ENCODE assay signal across 11 mouse cellular contexts in genomic region chr2:104218588-104219065, GRCm38 (mm10).
DNase-seq lines count a peak whose midpoint lies in the region; ATAC-seq and TF ChIP-seq lines count a peak whose summit lies in the region.
"Had no signal": no experiment of that assay in that cellular context is flagged by ENCODE, and none has a peak within 500 bp of the region (broad histone marks: within the 10 kb centered on the region; RNA-seq: fewer than 3 reads in every experiment).

No protein-coding gene starts in this region.

- ATAC-seq in forebrain, postnatal 0 days: peak; percentile 87

- 68% methylated on average over 9 of the region's 9 CpGs for WGBS in embryonic facial prominence, embryonic 10.5 days
- 26% methylated on average over 9 of the region's 9 CpGs for WGBS in forebrain, postnatal 0 days

- no peak overlapping the region for H3K4me2 ChIP-seq in forebrain, postnatal 0 days (ENCODE audit: low read depth)
- H3K4me2 ChIP-seq: liver, embryonic 13.5 days had no signal

- TF ChIP-seq CTCF in forebrain, postnatal 0 days (IDR thresholded peaks at IDR 0.05; ENCODE audit: low read depth): no peak

- no peak overlapping the region for H3K9ac ChIP-seq in forebrain, postnatal 0 days
- H3K9ac ChIP-seq: liver, embryonic 13.5 days had no signal

- H3K4me1 ChIP-seq in embryonic facial prominence, embryonic 10.5 days: peaks cover 37% of the 10 kb centered on the region
- H3K4me1 ChIP-seq in forebrain, postnatal 0 days (ENCODE audit: insufficient read depth): peaks cover 6% of the 10 kb centered on the region; the same call in 1 of the 2 replicates
- H3K4me1 ChIP-seq: liver, embryonic 13.5 days had no signal

- H3K4me3 ChIP-seq in embryonic facial prominence, embryonic 10.5 days: no peak overlapping the region
- H3K4me3 ChIP-seq in forebrain, postnatal 0 days (ENCODE audit: low read depth, low read length): no peak overlapping the region
- H3K4me3 ChIP-seq: liver, embryonic 13.5 days had no signal

- peak overlapping the region; percentile 69 for H3K27ac ChIP-seq in embryonic facial prominence, embryonic 10.5 days (replicated peaks)
- peak overlapping the region; percentile 86 for H3K27ac ChIP-seq in forebrain, postnatal 0 days (ENCODE audit: low read depth, low read length)
- H3K27ac ChIP-seq: liver, embryonic 13.5 days had no signal

- no peaks in the 10 kb centered on the region for H3K36me3 ChIP-seq in embryonic facial prominence, embryonic 10.5 days (replicated peaks)
- H3K36me3 ChIP-seq in forebrain, postnatal 0 days (ENCODE audit: insufficient read depth): peaks cover 18% of the 10 kb centered on the region; the same call in 1 of the 2 replicates
- H3K36me3 ChIP-seq: liver, embryonic 13.5 days had no signal

- peak; percentile 30 for DNase-seq in layer of hippocampus, adult 9-11 months
- DNase-seq in layer of hippocampus, adult 11-12 months (ENCODE audit: low spot score): no peak
- no peak for DNase-seq in embryonic facial prominence, embryonic 10.5 days (ENCODE audit: low spot score)
- peak; percentile 83 for DNase-seq in forebrain, postnatal 0 days
- DNase-seq in lung, postnatal 36 days: peak; percentile 24
- no peak for DNase-seq in urinary bladder, postnatal 25 days (ENCODE audit: low spot score)
- DNase-seq in liver: no peak
- DNase-seq in frontal cortex, postnatal 36 days (ENCODE audit: low spot score in 2 of 2): no peak
- DNase-seq: liver, embryonic 13.5 days; right cerebral cortex, postnatal 14 days; thymus, postnatal 36 days had no signal

- 0 out of 2 replicates have a peak, but pooled peaks cover 8% of the 10 kb centered on the region for H3K27me3 ChIP-seq in embryonic facial prominence, embryonic 10.5 days (replicated peaks; ENCODE audit: low read depth, poor library complexity, severe bottlenecking)
- no peaks in the 10 kb centered on the region for H3K27me3 ChIP-seq in forebrain, postnatal 0 days (ENCODE audit: insufficient read depth, low read length)
- H3K27me3 ChIP-seq: liver, embryonic 13.5 days had no signal

- no peaks in the 10 kb centered on the region for H3K9me3 ChIP-seq in embryonic facial prominence, embryonic 10.5 days
- no peaks in the 10 kb centered on the region for H3K9me3 ChIP-seq in forebrain, postnatal 0 days (ENCODE audit: low read length)
- H3K9me3 ChIP-seq: liver, embryonic 13.5 days had no signal

Comparison
In these comparisons a context has a peak if more than half of its experiments do, and no peak if none do; other contexts are left out.
1. DNase-seq: peak in layer of hippocampus, adult 9-11 months (single experiment), forebrain, postnatal 0 days (single experiment) and lung, postnatal 36 days (single experiment); none in layer of hippocampus, adult 11-12 months (single experiment), embryonic facial prominence, embryonic 10.5 days (single experiment), urinary bladder, postnatal 25 days (single experiment), liver (single experiment) and frontal cortex, postnatal 36 days (0 of 2).